Mouse (Mus musculus) leukemia stem cell, adult 10-12 weeks (primary cell): ENCODE data around the gene Defa26. TPM values are rescaled to one million over a fixed set of nuclear protein-coding genes. Genes with fewer than 3 reads are reported as not detected.

Experiments
- polyA plus RNA-seq: library from polyadenylated mRNA; stranded (reverse); fragments of >175 nt; gene quantifications from 2 replicates; pipeline ENCODE4 v1.2.3, GENCODE M21; 2012; ENCODE audit warnings: low replicate concordance

Defa26 gene
- not detected in 2 replicates for polyA plus RNA-seq

DNA sequence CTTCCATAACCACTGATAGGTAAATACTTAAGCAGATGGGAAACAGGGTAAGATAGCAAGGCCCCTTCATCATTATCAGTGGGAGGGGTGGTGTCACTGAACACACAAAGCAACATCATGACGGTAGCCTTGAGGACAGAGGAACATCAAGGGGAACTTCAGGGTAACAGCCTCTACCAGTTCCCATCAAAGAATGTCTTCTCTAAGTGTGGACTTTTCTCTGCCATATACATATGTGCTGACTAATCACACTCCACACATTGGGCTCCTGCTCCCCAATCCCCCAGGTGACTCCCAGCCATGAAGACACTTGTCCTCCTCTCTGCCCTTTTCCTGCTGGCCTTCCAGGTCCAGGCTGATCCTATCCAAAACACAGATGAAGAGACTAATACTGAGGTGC, at the start of gene Defa26:
Defa26 (plus strand) TSS at position 301 of the 400 bp plus-strand sequence.

DNA sequence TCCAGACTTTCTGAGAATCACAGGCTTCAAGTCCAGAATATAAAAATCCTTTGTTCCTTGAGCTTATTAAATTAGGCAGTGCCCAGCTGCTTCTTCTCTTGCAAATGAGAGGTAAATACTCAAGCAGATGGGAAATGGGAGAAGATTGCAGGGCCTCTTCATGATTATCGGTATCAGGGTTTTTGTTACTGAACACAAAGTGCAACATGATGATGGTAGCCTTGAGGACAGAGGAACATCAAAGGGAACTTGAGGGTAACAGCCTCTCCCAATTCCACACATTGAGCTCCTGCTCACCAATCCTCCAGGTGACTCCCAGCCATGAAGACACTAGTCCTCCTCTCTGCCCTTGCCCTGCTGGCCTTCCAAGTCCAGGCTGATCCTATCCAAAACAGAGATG, 35.3 kb upstream of the Defa26 start, which contains the start of gene Defa28:
Defa28 (plus strand) TSS at position 301 of the 400 bp plus-strand sequence.

DNA sequence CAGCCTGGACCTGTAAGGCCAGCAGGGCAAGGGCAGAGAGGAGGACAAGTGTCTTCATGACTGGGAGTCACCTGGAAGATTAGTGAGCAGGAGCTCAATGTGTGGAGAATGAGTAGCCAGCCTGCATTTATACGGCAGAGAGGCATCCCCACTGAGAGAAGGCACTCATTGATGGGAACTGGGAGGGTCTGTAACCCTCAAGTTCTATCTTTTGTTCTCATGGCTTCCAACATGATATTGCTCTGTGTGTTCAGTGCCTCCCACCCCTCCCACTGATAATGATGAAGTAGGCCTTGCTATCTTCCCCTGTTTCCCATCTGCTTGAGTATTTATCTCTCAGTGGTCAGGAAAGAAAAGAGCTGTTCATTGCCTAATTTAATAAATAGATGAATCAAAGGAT, 23.6 kb upstream of the Defa26 start, which contains the start of gene Gm7861:
Gm7861 (minus strand) TSS at position 101 of the 400 bp plus-strand sequence.

DNA sequence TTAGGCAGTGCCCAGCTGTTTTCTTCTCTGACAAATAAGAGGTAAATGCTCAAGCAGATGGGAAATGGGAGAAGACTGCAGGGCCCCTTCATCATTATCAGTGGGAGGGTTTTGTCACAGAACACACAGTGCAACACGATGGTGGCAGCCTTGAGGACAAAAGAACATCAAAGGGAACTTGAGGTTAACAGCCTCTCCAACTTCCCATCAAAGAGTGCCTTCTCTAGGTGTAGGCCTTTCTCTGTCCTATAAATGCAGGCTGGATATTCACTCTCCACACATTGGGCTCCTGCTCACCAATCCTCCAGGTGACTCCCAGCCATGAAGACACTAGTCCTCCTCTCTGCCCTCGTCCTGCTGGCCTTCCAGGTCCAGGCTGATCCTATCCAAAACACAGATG, 37.5 kb downstream of the Defa26 start, which contains the start of gene Defa17:
Defa17 (plus strand) TSS at position 301 of the 400 bp plus-strand sequence.

DNA sequence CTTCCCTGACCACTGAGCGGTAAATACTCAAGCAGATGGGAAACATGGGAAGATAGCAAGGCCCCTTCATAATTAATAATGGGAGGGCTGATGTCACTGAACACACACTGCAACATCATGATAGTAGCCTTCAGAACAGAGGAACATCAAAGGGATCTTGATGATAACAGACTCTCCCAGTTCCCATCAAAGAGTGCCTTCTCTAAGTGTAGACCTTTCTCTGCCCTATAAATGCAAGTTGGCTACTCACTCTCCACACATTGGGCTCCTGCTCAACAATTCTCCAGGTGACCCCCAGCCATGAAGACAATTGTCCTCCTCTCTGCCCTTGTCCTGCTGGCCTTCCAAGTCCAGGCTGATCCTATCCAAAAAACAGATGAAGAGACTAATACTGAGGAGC, 47.5 kb downstream of the Defa26 start, which contains the start of gene Defa34:
Defa34 (plus strand) TSS at position 301 of the 400 bp plus-strand sequence.

Other genes starting within 250 kb of the Defa26 start
- gene Defa2, start 239.7 kb upstream of the Defa26 start, polyA plus RNA-seq = not detected in 2 replicates
- not detected in 2 replicates for gene Defa33, start 226.4 kb upstream of the Defa26 start, polyA plus RNA-seq
- gene Defa36, start 190.8 kb upstream of the Defa26 start, polyA plus RNA-seq = not detected in 2 replicates
- gene Gm7849, start 161.6 kb upstream of the Defa26 start, polyA plus RNA-seq = not detected in 2 replicates
- gene Defa20, start 108.9 kb upstream of the Defa26 start, polyA plus RNA-seq = not detected in 2 replicates
- gene Defa32, start 89.2 kb upstream of the Defa26 start, polyA plus RNA-seq = not detected in 2 replicates
- gene Defa37, start 52.8 kb upstream of the Defa26 start, polyA plus RNA-seq = not detected in 2 replicates
- gene Defa28, start 35.2 kb upstream of the Defa26 start, polyA plus RNA-seq = not detected in 2 replicates
- gene Gm7861, start 23.7 kb upstream of the Defa26 start, polyA plus RNA-seq = not detected in 2 replicates
- not detected in 2 replicates for gene Defa17, start 37.6 kb downstream of the Defa26 start, polyA plus RNA-seq
- gene Defa34, start 47.6 kb downstream of the Defa26 start, polyA plus RNA-seq = not detected in 2 replicates
- gene AY761184, start 85.5 kb downstream of the Defa26 start, polyA plus RNA-seq = not detected in 2 replicates
- not detected in 2 replicates for gene Defa24, start 116.3 kb downstream of the Defa26 start, polyA plus RNA-seq
- gene Defb50, start 205.4 kb downstream of the Defa26 start, polyA plus RNA-seq = not detected in 2 replicates
- not detected in 2 replicates for gene Defb2, start 221.7 kb downstream of the Defa26 start, polyA plus RNA-seq
- not detected in 2 replicates for gene Defb10, start 240.7 kb downstream of the Defa26 start, polyA plus RNA-seq